Mouse (Mus musculus) liver, adult 2 months (tissue): ENCODE measurements around the gene Bcat1.

Experiments
- CTCF ChIP-seq: fragments of 200-500 bp; IDR thresholded peaks from 2 replicates; pipeline ENCODE4 v1.5.1; 2011; ENCODE audit warnings: low read depth, low read length, control low read depth
- POLR2A ChIP-seq: fragments of 200-500 bp; IDR thresholded peaks from 2 replicates; pipeline ENCODE4 v1.6.1; 2011; ENCODE audit warnings: low read length, control low read depth; ENCODE audit not compliant: insufficient read depth; ENCODE audit errors: extremely low read depth

- no peak for TF ChIP-seq CTCF
- no peak for TF ChIP-seq POLR2A
Measured at GRCm38 (mm10) chr6:145022349-145022748, 53.6 kb downstream of the Bcat1 start.
